Mouse (Mus musculus): Measurements from ENCODE around the gene Slc43a2.
"Not testable (repeated sequence)": the region's sequence is repeated elsewhere in the genome, so short reads cannot be mapped to it uniquely, and the experiment has no call there.

Slc43a2 gene

DNA sequence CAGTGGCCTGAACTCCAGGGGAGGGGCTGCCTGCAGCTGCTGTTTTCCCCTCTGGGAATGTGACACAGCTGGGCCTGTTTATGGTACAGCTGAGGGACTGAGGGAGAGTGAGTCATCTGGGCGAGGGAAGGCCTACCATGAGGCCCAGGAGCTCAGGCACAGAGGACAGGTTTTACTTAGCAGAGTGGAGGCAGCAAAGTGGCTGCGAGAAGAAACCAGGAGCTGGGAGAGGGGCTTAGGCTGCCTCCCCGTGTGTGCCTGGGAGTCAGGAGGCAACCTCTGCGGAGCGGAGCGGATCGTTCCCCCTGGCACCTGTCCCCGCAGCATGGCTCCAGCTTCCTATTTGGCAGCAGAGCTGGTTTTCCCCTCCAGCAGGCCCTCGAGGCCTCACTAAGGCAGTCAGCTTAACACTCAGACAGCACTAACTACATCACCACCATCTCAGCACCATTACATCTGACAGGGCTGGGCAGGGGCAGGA lies 20.5 kb downstream of the Slc43a2 start:
- no peak for DNase-seq (ENCODE audit: low spot score)

DNA sequence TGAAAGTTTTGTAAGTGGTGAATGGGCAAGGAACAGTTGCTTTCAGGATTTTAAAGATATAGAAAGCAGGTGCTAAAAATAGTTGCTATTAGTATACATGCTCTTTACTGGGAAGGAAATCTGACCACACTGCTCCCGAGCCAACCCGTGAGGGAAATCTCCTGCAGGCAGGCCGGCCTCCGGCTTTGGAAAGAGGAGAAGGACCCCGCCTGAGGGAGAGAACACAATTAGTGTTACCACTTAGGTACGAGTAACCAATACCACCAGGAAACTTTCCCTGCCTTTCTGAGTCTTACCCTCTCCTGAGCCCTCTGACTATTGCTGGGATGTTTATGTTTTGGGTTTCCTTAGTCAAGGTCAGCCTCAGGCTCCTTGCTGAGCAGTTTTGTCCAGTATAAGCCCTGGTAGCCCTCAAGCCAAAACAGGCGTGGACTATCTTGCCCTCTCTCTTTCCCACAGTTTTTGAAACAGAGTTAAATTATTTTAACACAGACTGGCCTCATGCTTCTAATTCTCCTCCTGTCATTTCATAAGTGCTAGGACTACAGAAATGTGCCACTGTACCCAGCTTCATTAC lies 21.5 kb downstream of the Slc43a2 start:
- no peak for DNase-seq (ENCODE audit: low spot score)

DNA sequence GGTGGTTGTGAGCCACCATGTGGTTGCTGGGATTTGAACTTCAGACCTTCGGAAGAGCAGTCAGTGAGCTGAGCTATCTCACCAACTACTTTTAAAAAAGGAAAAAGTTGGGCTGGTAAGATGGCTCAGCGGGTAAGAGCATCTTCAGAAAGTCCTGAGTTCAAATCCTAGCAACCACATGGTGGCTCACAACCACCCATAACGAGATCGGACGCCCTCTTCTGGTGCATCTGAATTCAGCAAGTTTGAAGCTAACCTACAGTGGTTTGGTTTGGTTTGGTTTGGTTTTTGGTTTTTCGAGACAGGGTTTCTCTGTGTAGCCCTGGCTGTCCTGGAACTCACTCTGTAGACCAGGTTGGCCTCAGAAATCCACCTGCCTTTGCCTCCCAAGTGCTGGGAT lies 24.5 kb downstream of the Slc43a2 start:
- DNase-seq (ENCODE audit: low spot score): not testable (repeated sequence)

DNA sequence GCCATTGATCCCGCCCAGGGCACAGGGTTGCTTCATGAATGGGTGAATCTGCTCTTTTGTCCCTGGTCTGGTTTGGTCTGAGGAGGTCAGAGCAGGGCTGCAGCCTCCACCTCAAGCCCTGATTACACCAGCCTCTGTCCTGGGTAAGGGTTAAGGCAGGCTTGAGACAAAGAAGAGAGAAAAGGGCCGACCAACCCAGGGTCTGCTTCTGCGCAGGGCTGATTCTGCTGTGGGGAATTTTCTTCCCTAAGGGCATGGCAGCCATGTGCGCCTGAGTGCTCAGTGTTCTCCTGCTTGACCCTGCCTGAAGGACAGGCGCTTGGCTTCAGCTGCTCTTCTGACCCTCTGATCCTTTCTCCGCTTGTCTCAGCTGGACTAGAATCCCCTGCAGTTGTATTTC lies 25.6 kb downstream of the Slc43a2 start:
- DNase-seq (ENCODE audit: low spot score): no peak

DNA sequence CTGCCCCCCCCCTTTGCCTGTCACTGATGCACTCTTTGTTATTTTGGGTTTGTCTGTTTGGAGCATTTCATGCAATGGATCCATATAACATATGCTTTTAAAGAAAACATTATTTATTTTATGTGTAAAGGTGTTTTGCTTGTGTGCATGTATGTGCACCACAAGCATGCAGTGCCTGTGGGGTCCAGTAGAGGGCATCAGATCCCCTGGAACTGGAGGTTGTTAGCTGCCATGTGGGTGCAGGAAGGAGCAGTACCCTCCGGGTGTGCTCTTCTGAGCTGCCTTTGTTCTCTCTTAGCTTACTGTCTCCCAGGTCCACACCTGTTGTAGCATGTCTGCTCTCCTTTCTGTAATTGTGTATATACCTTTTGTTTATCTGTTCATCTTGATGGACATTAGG lies 26.6 kb downstream of the Slc43a2 start:
- no peak for DNase-seq (ENCODE audit: low spot score)

DNA sequence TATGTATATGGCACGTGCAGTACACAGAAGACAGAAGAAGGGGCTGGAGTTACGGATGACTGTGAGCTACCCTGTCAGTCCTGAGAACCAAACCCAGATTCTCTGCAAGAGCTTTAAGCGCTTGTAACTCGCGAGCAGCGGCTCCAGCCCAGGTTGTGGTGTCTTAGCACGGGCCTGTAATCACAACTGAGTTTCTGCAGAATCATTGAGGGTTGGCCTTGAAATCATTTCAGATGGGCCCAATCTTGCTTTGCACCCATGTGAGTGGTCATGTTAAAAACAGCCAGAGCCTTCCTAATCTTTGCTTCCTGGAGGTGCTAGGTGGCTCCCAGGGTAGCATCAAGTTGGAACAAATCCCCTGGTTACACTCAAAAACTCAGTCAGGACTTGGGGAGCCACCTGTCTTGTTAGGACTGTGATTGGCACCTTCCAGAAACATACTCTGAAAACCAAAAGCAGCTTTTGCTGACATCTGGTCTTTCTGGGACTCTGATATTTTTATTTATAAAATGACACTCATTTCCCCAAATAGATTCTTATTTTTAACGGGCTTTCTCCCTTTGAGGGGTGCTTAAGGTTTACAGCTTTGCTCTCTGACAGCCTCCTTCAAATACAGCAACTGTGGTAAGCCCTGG lies 28.5 kb downstream of the Slc43a2 start:
- no peak for DNase-seq (ENCODE audit: low spot score)

DNA sequence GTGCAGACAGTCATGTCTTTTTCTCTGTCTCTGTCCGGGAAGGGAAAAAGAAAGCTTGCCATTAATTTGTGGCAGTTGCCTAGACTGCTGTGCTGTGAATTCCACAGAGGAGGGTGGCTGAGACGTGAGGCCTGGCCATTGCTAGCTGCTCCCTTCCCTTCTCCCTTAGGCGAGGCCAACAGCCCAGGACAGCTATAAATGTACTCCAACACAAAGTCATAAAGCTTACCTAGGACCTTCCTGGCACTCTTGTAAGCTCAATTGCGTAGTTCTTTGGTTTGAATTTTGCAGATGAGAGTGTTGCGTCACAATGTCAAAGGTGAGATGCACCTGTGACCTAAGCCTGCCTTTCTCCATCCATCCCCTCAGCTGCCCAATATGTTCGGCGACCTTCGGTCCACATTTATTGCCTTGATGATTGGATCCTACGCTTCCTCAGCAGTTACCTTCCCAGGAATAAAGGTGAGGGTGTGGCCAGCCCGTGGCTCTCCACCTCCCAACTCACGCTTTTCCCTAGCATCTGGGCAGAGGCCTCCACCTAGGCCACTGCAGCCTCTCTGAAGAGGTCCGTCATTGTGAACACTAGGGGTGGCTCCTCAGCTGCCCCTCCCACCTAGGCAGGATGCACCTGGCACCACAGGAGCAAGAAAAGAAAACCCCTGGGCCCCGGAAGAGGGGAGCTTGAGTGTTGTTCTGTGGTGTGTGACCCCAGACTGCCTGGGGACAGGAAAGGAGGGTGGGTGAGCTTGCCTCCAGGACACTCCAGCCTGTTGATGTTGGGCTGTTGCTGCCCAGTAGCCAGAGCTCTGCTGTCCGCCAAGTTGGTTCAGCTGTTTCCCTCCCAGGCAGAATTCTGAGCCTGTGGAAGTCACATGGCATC lies 29.3 kb downstream of the Slc43a2 start:
- DNase-seq (ENCODE audit: low spot score): no peak

DNA sequence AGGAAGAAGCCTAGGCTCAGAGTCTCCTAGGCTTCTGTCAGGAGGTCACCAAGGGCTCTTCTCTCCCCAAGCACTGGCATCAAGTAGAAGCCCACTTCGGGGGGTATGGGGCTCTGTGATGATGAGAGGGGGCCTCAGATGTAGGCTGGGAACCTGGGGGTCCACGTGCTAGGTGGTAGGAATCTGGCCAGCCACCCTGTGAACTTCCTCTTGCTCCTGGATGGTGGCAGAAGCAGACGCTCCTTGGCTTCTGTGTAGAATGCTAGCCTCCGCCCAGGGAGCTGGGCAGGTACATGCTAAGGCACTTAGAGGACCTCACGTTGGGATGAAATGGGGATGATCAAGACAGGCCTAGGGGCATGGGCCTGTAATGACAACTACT lies 29.9 kb downstream of the Slc43a2 start:
- no peak for DNase-seq (ENCODE audit: low spot score)

DNA sequence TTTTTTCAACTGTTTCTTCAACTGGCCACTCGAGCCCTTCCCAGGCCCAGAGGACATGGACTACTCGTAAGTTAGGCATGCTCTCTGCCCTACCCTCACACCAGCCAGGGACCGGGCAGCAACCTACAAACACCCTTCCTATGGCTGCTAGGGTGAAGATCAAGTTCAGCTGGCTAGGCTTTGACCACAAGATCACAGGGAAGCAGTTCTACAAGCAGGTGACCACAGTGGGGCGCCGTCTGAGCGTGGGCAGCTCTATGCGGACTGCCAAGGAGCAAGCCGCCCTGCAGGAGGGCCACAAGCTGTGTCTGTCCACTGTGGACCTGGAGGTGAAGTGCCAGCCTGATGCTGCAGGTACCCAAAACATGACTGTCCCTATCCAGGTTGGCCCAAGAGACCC lies 31.3 kb downstream of the Slc43a2 start:
- DNase-seq (ENCODE audit: low spot score): no peak

DNA sequence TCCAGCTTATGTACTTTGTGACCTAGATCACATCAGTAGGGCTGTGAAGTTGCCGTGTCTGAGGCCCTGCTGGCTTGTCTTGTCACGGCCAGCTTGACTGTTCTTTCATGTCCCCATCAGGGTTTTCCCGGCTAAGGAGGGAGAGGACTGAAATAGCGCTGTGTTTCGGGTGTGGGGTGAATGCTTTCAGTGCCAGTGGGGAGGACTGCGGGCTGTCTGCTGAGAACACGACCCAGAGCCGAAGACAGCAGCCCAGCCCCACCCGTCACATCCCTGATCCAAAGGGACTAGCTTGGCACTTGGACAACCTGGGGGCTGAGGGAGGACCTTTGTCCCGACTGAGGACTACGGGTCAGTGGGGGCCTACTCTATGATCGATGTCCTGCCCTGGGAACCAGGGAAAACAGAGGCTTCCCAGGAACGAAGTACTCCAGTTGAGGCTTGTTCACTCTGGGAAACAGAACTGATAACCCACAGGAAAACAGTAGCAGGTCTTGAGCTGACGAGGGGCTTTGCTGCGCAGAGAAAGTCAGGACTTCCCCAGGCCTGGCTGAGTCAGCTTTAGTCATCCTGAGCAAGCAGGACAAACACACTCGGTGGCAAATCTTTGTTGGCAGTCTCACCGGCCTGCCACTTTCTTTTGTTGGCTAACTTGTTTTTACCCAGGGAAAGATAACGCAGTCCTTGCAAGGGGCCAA lies 32.5 kb downstream of the Slc43a2 start:
- DNase-seq (ENCODE audit: low spot score): no peak

DNA sequence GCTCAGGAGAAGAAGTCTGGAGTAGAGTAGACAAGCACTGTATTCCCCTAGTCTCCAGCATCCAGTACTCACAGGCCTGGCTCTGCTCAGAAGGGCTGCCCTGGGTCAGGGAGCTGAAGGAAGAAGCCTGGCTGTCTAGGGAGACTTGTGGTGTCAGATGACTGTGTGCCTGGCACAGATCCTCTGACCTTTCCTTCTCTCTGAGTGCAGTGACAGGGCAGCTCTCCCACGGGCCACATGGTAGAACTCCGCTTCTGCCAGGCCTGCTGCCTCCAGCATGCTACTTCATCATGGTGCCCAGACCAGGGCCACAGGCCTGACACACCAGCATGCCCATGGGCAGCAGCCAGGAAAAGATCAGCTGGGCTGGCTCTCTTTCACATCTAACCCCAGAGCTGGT lies 34.4 kb downstream of the Slc43a2 start:
- no peak for DNase-seq (ENCODE audit: low spot score)

DNA sequence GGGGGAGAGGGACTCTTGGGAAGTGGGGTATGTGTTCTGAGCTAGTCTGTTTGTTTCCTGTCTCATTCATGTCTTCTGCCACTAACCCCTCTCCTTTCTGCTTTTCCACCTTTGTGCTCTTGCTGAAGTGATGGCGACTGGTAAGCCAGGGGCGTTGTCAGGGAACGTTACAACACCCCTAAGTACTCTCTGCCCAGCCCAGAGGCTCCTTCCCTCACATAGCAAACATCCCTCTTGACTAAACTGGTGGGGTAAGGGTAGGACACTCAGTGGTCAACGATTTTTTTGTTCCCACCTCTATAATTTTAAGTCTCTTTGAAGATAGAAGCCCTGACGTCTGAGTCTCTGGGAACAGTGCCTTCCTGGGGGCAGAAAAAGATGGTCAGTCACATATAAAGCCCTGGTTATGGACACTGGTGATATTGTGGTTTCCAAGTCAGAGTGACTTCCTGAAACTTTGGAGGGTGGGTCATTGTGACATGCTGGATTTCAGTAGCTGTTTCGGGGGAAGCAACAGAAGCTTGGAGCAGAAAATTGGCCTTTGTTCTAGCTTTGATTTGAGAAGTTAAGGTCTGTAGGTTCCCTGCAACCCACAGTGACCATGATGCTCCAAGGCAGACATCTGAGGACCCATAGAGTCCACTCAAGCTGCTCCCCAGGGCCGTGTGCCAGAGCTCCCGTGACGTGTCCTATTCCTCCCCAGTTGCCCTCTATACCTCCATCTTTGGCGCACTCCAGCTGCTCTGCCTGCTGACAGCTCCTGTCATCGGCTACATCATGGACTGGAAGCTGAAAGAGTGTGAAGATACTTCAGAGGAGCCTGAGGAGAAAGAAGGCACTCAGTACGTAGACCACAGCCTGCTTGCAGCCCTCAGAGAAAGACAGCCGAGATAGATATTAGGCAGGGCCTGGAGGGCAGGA lies 35.0 kb downstream of the Slc43a2 start:
- no peak for DNase-seq (ENCODE audit: low spot score)

DNA sequence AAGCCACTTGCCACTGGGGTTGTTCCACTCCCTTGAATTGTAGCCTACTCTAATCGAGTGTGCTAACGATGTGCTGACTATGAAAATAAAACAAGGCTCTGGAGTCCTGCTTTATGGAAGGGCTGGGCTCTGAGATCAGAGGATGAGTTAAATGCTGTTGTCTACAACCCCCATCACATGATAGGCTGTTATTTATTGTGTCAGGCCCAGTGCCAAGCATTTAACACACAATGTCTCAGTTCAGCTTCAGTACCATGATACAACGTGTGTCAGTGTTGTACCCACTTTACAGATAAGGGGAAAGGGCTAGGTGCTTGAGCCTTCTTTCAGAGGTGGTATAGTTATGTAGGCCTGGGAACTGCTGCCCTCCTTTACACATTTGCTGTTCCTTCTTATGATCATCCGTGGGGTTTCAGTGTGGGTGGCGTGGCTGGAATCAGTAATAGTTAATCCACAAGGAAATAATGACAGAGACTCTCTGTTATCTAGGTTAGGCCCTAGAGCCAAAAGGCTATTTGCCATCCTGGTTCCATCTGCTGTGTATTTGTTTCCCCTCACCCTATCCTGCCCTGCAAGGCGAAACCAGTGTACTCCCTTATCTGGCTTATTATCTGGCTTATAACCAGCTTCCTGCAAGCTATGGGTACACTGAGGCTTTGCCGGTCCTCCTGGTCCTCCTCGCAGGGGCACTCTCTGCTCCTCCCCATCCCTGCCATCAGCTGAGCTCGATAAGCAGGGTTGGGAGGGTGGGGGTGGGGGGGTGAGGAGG lies 36.0 kb downstream of the Slc43a2 start:
- DNase-seq (ENCODE audit: low spot score): no peak

DNA sequence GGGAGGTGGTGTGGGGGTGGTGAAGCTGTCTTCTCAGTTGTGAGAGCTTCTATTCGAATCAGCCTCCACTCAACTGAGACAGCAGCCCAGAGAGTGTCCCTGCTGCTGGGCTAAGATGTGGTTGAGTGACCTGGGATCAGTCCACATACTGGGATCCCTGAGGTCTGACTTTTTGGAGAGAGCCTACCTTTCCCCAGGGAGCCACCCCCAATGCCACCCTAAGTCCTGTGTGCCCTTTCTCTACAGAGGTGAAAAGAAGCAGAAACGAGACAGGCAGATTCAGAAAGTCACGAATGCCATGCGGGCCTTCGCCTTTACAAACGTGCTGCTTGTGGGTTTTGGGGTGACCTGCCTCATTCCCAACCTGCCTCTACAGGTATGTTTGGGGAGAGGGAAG lies 36.6 kb downstream of the Slc43a2 start:
- DNase-seq (ENCODE audit: low spot score): no peak

DNA sequence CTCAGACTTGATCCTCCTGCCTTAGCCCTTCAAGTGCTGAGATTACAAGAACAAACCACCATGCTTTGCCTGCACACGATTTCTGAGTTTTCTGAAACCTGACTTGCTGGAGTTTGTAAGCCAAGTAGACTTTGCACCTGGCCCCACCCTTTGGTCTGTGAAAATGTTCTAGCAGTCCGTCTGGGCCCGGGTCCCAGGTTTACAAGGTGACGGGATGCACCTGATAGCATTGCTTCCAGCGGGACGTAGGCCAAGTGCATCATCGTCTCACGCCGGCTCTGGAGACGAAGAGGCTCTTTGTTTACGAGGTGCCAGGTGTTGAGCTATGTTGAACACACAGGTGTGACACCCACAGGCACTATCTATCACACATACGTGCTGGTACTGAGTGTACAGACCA lies 37.5 kb downstream of the Slc43a2 start:
- DNase-seq (ENCODE audit: low spot score): no peak

DNA sequence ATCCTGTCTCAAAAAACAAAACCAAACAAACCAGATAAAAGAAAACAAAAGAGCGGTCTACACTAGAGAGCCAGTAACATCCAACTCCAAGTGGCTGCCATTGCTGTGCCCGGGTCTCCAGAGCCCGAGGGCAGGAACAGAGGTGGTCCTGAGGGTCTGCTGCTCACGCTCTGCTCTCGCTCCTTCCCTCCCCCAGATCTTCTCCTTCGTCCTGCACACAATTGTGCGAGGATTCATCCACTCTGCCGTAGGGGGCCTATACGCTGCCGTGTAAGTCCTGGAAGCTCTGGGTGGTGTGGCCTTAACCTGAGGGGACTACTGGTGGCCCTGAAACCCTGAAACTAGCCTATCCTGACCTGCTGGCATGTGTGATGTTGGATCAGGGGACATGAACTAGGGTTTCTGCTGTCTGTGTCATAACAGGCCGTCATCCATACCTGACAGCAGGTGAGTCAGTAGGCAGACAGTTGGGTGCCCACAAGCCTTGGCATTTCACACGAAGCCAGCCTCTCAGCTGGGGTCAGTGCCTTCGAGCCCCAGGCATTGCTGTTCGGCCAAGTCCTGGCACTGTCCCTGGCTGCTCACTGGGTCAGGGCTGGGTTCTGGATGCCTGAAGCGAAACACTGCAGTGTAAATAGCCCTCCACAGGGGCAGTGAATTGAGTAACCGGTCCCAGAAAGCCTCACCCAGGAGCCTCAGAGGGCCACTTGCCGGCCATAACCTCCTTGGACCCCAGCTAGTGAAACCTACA lies 39.1 kb downstream of the Slc43a2 start:
- no peak for DNase-seq (ENCODE audit: low spot score)

DNA sequence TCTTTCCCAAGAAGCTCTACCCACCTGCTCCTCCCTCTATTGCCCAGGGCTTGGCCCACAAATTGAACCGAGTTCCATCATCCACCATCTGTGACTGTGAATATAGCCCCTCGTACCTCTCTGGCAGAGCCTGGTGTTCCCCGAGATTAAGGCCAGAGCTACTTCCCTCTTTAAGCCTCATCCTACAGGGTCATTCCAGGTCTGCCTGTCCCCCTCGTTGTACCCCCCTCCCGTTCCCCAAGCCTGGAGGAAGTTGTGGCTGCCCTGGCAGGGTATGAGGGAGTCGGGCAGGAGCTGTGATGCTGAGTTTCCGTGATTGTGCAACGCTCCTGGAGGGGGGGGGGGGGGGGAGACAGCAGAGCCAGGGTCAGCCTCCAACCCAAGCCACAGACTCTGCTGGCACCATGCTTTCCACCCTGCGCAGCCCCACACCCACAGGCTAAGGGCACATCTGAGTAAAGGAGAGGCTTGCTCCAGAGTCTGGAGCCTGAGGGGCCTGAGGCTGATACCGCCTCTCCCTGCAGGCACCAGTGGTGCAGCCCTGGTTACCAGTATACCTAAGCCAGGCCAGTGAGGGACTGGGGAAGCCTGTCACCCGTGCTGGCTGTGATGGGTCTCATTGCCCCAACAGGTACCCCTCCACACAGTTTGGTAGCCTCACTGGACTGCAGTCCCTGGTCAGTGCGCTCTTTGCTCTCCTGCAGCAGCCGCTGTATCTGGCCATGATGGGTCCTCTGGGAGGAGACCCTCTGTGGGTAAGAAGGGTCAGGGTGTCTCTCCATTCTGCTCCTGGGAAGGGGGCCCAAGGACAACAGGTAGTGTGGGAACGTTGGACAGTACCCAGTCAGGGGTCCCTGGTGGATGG lies 39.9 kb downstream of the Slc43a2 start:
- DNase-seq (ENCODE audit: low spot score): no peak

DNA sequence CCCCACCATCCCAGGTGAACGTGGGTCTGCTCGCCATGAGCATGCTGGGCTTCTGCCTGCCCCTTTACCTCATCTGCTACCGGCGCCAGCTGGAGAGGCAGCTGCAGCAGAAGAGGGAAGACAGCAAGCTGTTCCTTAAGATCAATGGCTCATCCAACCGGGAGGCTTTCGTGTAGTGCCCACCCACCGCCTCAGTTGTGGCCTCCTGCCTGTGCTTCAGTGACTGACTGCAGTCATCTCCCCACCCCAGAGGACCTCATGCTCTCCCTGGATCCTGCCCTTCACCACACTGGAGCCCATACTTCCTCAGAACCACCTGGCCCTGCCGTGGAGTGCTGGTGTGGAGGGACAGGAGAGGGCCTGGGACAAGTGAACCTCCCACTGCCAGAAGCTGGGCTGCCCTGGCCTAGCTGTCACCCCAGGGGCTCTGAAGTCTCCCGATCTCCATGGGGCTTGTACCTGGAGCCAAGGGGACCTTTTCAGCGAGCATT lies 40.9 kb downstream of the Slc43a2 start:
- no peak for DNase-seq (ENCODE audit: low spot score)
